Mouse (Mus musculus): ENCODE data around the gene Tgm5. TPM values are rescaled to one million over a fixed set of nuclear protein-coding genes. Genes with fewer than 3 reads are reported as not detected.
"Not testable (repeated sequence)": the region's sequence is repeated elsewhere in the genome, so short reads cannot be mapped to it uniquely, and the experiment has no call there.

Tgm5 gene
- total RNA-seq, 2 experiments from 2014 or later: not detected

DNA sequence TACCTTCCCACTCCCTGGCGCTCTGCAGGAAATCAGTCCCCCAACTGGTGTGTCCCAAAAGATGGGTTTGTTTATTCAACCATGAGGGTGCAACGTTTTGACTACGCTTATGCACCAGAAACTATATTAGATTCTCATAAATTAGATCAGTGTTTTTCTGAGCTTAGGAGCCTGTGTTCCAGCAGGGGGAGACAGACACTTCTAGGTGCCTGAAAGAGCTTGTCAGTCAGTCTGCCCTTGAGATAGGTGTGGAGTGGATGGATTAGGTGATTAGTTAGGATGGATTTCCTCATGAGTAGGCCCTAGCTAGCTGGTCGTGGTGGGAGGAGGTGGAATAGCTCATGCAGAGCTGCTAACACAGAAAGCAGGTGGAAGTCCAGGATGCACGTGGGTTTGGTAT, 44.5 kb downstream of the Tgm5 start:
- peak; percentile 22 to 59 for DNase-seq (ENCODE audit: low spot score in 2 of 2)

DNA sequence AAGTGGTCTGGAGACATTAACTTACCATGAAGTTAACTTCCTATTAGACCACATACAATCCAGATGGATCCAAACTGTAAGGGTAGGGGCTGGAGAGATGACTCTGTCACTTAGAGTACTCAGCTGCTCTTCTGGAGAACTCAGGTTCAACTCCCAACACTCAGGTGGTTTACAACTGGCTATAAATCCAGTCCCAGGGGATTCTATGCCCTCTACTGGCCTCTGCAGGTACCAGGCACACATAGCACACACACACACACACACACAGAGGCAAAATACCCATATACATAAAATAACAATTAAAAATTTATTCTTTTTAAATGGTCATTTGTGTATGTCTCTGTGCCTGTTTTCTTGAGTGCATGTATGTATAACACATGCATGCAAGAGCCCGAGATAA, 46.3 kb downstream of the Tgm5 start:
- no peak for DNase-seq (ENCODE audit: low spot score in 2 of 2)

DNA sequence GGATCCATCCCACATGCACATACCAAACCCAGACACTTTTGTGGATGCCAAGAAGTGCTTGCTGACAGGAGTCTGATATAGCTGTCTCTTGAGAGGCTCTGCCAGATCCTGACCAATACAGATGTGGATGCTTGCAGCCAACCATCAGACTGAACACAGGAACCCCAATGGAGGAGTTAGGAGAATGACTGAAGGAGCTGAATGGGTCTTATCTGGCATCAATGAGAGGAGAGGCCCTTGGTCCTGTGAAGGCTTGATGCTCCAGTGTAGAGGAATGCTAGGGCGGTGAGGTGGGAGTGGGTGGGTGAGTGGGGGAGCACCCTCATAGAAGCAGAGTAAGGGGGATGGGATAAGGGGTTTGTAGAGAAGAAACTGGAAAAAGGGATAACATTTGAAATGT, 46.8 kb downstream of the Tgm5 start:
- DNase-seq (ENCODE audit: low spot score in 2 of 2): not testable (repeated sequence)

DNA sequence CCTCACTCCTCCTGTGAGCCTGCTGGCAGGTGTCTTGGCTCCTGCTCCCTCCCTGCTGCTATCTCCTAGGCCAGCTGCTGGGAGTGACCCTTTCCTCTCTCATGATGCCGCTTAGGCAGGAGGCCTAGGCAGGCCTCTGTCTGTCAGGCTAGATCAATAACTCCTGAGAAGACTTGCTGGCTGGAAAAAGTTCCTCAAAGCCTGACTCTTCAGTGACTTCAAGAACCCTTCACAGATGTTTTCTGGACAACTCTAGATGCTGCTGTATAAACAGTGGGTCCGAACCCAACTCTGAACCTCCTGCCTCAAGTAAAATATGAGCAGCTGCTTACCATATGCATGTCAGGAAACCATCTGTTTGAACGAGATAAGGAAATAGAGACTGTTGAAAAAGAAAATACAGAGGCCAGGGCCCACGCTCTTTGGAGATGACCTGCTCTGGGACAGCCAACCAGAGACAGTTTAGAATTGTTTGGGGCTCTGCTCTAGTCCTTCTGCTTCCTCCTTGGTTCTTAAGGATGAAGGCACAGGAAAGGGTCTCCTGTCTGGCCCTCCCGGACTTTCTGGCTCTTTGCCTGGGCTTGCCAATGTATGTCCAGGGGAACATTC, 48.8 kb downstream of the Tgm5 start, which contains the start of gene Epb42:
Gene Epb42 (minus strand): TSS at position 340 of the 609 bp plus-strand sequence.
- no peak for DNase-seq (ENCODE audit: low spot score in 2 of 2)

DNA sequence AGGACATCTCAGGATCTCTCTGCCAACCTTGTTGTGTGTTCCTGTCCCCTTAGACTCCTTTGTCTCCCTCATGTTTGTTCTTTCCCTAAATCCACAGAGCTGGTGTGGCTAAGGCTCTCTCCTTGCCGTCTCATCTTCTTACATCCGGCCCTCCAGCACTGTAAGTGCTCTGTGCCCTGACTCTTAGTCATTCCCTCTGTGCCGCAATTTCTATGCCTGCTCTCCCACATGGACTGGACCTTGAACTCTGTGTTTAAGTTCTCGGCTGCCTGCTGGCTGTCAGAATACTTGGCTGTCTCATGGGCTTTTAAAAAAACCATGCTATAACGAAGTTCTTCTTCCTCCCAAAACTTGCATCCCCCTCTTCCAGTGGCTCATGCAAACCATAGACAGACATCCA, 62.7 kb downstream of the Tgm5 start:
- DNase-seq (ENCODE audit: low spot score in 2 of 2): no peak

DNA sequence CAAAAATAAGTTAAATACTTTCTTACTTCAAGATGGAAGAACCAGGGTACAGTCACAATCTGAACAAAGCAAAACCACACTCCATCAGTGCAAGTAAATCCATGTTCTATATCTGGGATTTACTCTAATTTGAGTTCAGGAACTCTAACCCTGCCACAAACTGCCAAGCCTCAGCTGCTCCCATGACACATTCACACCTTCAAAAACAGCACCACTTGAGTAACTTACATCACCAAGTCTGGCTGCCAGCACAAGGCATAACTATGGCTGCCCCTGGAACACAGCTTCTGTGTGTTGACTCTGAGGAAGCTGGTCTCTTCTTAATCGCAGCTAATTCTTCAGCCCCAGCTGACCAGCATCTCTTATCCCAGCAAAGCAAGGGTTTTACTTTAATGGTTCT, 68.5 kb downstream of the Tgm5 start:
- DNase-seq (ENCODE audit: low spot score in 2 of 2): no peak

DNA sequence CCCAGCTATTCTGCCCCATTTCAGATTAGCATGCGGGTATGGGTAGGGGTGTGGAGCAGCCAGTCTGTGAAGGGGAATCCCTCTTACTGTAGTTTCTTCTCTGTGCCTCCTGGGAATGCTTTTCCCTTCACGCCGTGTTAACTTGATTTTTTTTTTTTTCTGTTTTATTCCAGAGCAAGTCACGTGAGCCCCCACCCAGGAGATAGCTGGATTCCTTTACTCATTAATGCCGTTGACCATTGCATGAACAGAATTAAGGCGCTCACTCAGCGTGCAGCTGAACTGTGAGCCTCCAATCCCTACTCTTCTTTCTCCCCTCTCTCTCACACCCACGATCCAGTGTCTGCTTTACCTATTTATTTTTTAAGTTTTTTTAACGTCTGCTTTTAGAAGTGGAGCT, 69.4 kb downstream of the Tgm5 start:
- no peak for DNase-seq (ENCODE audit: low spot score in 2 of 2)

DNA sequence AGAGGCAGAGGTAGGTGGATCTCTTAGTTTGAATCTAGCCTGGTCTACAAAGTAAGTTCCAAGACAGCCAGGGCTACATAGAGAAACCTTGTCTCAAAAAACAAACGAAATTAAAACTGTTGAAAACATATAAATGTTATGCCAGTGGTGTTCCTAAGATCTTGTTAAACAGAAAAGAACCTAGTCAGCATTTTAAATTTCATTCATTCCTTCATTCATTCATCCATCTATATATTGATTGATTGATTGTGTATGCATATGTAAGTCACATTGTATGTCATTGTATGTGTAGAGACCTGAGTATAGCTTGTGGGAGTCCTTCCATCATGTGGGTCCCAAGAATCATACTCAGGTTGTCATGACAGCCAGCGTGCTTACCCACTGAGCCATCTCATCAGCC, 70.1 kb downstream of the Tgm5 start:
- DNase-seq (ENCODE audit: low spot score in 2 of 2): no peak

DNA sequence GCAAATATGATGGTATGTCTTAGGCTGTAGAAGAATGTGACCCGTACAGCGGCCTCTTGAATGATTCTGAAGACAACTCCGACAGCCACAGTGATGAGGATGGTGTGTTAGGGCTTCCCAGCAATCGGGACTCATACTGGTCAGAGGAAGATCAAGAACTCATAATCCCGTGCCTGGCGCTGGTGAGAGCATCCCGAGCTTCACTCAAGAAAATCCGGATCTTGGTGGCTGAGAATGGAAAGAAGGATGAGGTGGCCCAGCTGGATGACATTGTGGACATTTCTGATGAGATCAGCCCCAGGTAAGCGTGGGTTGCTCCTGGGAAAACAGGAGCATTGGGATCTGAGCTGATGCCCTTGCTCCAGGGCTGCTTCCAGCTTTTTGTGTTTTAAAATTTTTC, 73.0 kb downstream of the Tgm5 start:
- DNase-seq (ENCODE audit: low spot score in 2 of 2): no peak

DNA sequence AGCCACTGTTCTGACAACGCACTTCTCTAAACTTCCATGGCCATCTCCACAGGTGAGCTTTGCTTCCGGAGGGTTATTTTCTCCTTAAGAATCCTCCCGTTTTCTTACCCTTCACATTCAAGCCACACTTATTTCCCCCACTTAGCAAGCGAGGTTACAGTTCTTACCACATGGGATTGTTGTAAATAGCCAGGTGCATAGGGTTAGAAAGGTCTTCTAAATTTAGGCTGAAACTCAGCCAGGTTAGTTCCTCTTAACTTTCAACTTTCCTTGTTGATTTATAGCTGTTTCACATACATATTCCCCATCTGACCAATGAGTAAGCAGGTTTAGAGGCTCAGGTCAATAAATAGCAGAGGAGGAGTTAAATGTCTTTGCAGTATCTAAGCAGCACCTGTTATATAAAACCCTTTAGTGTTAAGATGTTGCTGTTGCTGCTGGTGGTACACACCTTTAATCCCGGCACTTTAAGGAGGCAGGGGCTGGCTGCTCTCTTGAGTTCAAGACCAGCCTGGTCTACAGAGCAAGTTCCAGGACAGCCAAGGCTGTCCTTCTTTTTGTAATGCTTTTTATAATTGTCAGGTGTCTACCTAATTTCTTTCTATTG, 76.5 kb downstream of the Tgm5 start:
- DNase-seq (ENCODE audit: low spot score in 2 of 2): no peak

DNA sequence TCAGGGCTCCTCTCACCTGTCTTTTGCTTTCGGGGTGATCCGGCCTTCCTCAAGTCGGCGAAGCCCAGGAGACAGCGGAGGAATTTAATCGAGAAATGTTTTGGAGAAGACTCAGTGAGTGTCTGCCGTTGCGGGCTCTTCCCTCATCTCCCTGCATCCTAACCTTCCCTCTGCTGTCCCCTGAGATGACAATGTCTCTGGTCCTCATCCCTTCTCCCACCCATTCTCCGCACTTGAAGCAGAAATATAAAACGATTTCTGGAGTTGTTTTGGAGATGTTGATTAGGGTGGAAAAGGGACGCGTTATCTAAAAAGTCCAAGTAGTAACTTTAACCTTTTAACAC, 77.0 kb downstream of the Tgm5 start:
- no peak for DNase-seq (ENCODE audit: low spot score in 2 of 2)

DNA sequence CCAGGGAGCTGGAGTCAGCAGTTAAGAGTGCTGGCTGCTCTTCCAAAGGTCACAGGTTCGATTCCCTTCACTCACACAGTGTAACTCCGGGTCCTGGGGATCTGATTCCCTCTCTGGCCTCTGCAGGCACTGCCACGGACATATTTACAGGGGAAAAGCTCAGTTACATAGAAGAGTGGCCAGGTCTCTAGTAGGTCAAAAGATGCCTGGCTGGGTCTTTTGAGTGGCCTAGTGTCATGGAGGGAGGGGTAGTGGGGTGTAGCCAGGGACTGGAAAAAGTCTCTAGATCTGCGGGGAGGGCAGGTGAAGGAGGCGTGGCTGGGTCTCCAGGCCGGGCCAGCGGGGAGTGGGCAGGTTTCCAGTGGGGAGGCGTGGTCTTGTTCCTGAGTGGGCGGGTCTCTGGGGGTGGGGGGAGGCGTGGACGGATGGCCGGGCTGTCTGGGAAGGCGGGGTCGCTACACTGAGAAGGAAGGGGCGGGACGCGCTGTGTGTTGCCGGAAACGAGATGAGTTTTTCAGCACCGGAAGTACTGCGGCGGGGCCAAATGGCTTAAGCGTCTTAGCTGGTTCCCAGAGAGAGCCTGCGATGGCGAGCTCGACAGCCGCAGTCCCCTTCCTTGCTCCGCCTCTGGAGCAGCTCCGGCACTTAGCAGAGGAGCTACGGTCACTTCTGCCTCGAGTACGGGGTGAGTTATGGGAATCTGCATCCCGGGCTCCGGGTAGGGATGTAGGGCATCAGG, 77.5 kb downstream of the Tgm5 start, which contains the start of gene Ccndbp1:
Gene Ccndbp1 (plus strand): TSS at position 479 of the 739 bp plus-strand sequence.
- peak; percentile 71 to 83 for DNase-seq (ENCODE audit: low spot score in 2 of 2)

DNA sequence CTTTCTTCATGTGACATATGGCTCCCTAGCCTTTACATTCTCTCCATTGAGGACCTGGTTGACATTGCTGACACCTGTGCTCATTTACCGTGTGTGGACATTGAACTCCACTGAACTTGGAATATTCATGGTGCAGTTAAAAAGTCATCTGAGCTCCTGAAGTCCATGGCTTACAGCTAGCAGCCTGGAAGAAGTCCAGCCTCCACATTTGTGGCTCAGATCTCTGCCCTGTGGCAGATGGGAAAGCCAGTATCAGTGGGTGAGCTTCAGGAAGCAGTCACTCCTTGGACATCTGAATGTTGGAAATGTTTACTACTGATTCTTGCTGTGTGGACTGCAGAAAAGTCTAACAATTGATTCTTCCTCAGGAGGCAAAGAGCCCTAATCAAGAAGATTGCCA, 78.7 kb downstream of the Tgm5 start:
- no peak for DNase-seq (ENCODE audit: low spot score in 2 of 2)

DNA sequence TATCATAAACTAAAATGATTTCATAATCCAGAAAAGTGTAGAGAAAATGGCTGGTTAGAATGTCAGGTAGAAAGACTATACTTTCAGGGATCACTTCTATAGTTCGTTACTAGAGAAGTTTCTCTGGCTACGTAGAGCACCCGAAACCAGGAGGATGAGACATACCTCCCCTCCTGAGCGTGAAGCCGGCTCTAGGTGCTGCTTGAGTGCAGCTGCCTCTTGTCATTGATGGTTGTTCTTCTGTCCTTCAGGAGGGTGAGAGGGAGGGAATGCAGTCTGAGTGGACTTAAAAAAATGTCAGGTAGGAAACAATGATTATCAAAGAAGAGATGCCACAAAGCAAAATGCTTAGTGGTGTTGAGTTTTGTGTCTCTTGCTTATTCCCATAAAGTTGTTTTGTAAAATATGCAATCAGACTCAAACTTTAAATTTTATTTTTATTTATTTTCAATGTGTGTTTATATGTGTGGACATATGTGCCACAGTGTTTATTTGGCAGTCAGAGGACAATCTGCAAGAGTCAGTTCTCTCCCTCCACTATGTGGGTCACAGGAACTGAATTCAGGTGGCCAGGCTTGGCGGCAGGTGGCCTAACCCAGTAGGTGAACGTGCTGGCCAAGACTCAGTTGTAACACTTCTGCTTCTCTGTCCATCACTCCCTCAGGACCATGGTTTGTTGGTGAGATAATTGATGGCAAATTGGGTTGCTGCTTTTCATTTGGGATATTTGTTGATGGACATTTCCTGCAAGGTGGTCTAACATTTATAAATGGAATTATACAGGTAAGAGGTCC, 81.4 kb downstream of the Tgm5 start:
- DNase-seq (ENCODE audit: low spot score in 2 of 2): no peak

DNA sequence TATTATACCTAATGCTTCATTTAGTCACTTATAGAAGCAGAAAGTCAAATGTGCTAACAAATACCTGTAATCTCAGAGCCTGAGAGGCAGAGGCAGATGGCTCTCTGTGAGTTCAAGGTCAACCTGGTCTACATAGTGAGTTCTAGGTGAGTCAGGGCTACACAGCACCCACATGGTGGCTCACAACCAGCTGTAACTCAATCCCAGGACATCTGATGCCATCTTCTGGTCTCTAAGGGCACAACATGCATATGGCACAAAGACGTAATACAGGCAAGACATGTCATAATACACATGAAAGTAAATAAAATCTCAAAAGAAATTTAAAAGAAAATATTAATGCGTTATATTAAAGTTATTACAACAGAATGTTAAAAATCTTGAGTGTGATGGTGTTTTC, 82.1 kb downstream of the Tgm5 start:
- no peak for DNase-seq (ENCODE audit: low spot score in 2 of 2)

DNA sequence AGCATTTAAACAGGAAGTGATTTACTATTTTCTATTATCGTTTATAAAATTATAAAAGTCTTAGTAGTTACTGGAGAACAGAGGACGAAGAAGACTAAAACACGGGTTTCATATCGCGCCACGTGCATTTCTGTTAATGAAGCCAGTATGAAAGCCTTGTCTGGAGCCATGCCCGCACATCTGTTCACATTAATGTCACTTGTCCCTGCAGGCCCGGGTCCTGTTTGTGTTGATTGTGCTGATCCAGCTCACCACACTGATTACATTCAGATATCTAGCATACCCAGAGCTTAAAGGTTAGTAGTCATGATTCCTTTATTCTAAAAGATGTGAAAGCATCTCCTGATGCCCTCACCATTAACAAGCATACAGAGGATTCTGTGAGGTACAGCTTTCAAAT, 86.8 kb downstream of the Tgm5 start:
- DNase-seq (ENCODE audit: low spot score in 2 of 2): no peak

DNA sequence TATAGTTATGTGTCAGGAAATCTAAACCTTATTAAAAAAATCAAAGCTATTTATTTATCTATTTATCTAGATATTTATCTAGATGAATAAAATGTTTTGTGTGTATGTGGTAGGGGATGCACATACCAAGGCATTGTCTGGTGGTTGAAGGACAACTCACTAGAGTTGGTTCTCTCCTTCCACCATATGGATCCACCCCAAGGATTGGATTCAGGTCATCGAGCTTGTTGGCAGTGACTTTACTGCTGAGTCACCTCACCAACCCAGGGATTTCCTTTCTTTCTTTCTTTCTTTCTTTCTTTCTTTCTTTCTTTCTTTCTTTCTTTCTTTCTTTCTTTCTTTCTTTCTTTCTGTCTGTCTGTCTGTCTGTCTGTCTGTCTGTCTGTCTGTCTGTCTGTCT, 89.0 kb downstream of the Tgm5 start:
- DNase-seq (ENCODE audit: low spot score in 2 of 2): not testable (repeated sequence)

Other genes starting within 250 kb of the Tgm5 start
- 10 to 100 TPM; 21.3 to 25.4 TPM for gene Cdan1, start 235.7 kb downstream of the Tgm5 start, total RNA-seq (2021)
- 10 to 100 TPM; 55.3 to 59.8 TPM for gene Ttbk2, start 235.2 kb downstream of the Tgm5 start, total RNA-seq (2021)
- 10 to 100 TPM; 40.4 to 42.5 TPM for gene Ubr1, start 115.1 kb downstream of the Tgm5 start, total RNA-seq (2021)
- gene Tmem62, start 108.8 kb downstream of the Tgm5 start, total RNA-seq (2021): 10 to 100 TPM; 18.3 to 27.4 TPM
- 10 to 100 TPM; 54.0 to 59.6 TPM for gene Ccndbp1, start 77.4 kb downstream of the Tgm5 start, total RNA-seq (2021)
- gene Epb42, start 48.8 kb downstream of the Tgm5 start, total RNA-seq (2021): not detected
- under 1 TPM in 1 of 2 experiments, not detected in 1; 0.17 TPM for gene Tgm7, start 24.0 kb upstream of the Tgm5 start, total RNA-seq (2021)
- gene Adal, start 54.6 kb upstream of the Tgm5 start, total RNA-seq (2021): 10 to 100 TPM; 17.9 to 22.8 TPM
- gene Lcmt2, start 54.8 kb upstream of the Tgm5 start, total RNA-seq (2021): 10 to 100 TPM in 1 of 2 experiments, 1 to 10 TPM in 1; 8.0 to 10.4 TPM
- 10 to 100 TPM; 35.6 to 36.3 TPM for gene Tubgcp4, start 84.8 kb upstream of the Tgm5 start, total RNA-seq (2021)
- gene Zscan29, start 85.3 kb upstream of the Tgm5 start, total RNA-seq (2021): 1 to 10 TPM; 7.0 to 7.1 TPM
- 100 to 1,000 TPM; 140 to 152 TPM for gene Trp53bp1, start 185.6 kb upstream of the Tgm5 start, total RNA-seq (2021)
- gene Map1a, start 203.8 kb upstream of the Tgm5 start, total RNA-seq (2021): 100 to 1,000 TPM; 472 to 505 TPM